Mouse (Mus musculus) MEL (cell line): ENCODE results near the gene Snap29.

Experiments
- CHD2 ChIP-seq: IDR thresholded peaks from 2 replicates; pipeline ENCODE4 v1.6.1; 2011; ENCODE audit warnings: low read length, improper control_type of control experiment
- CTCF ChIP-seq, 3 experiments: IDR thresholded peaks in 2 of 3; conservative IDR thresholded peaks in 1 of 3; 2 replicates each; pipeline ENCODE4 v1.5.1; 2011 to 2012; ENCODE audit warnings: low read length in 3 of 3, low read depth in 2 of 3, mild to moderate bottlenecking in 2 of 3, improper control_type of control experiment in 1 of 3, inconsistent platforms in 1 of 3, mixed read lengths in 1 of 3, moderate library complexity in 1 of 3; ENCODE audit not compliant: control insufficient read depth in 1 of 3, insufficient read depth in 1 of 3, poor library complexity in 1 of 3, severe bottlenecking in 1 of 3
- E2F4 ChIP-seq: IDR thresholded peaks from 2 replicates; pipeline ENCODE4 v1.6.1; 2011; ENCODE audit warnings: low read depth, low read length, improper control_type of control experiment, borderline replicate concordance
- EP300 ChIP-seq, 2 experiments: IDR thresholded peaks; 2 replicates each; pipeline ENCODE4 v1.6.1; 2011; ENCODE audit warnings: improper control_type of control experiment in 2 of 2, low read length in 2 of 2, low read depth in 1 of 2, mild to moderate bottlenecking in 1 of 2
- POLR2A ChIP-seq, 2 experiments: IDR thresholded peaks; 2 replicates each; pipeline ENCODE4 v1.6.1; 2011 to 2012; ENCODE audit warnings: low read length in 2 of 2, mild to moderate bottlenecking in 2 of 2, control low read depth in 1 of 2, improper control_type of control experiment in 1 of 2, low read depth in 1 of 2, moderate library complexity in 1 of 2; ENCODE audit not compliant: control insufficient read depth in 1 of 2, insufficient read depth in 1 of 2, poor library complexity in 1 of 2
- USF1 ChIP-seq: IDR thresholded peaks from 2 replicates; pipeline ENCODE4 v1.6.1; 2014; ENCODE audit warnings: low read depth, mild to moderate bottlenecking, inconsistent platforms, low read length, improper control_type of control experiment, moderate library complexity
- ZC3H11A ChIP-seq: IDR thresholded peaks from 2 replicates; pipeline ENCODE4 v1.6.1; 2012; ENCODE audit warnings: low read depth, mild to moderate bottlenecking, inconsistent platforms, low read length, improper control_type of control experiment

- TF ChIP-seq USF1 (no peak), CTCF (IDR thresholded peaks at IDR 0.05 in 2 of 3, conservative IDR thresholded peaks at IDR 0.05 in 1 of 3; ENCODE audit: control insufficient read depth in 1 of 3, insufficient read depth in 1 of 3, low read depth in 2 of 3, low read length in 3 of 3, poor library complexity in 1 of 3, severe bottlenecking in 1 of 3) (no peak), POLR2A (IDR thresholded peaks at IDR 0.05; ENCODE audit: control insufficient read depth in 1 of 2, insufficient read depth in 1 of 2, low read depth in 1 of 2, low read length in 2 of 2, poor library complexity in 1 of 2) (no peak), ZC3H11A (no peak), CHD2 (no peak), E2F4 (no peak), EP300 (IDR thresholded peaks at IDR 0.05; ENCODE audit: low read depth in 1 of 2, low read length in 2 of 2) (no peak)
Measured at GRCm38 (mm10) chr16:17358787-17359186, 47.0 kb upstream of the Snap29 start.
